Mouse (Mus musculus): ENCODE data around the gene Smim11.

GRCm38 (mm10) chr16:92294267-92294970, 6.7 kb upstream of the Smim11 start:
- no peak for TF ChIP-seq POLR2A (IDR thresholded peaks at IDR 0.05; ENCODE audit: insufficient read length, low read depth)
- TF ChIP-seq POLR2AphosphoS2 (IDR thresholded peaks at IDR 0.05; ENCODE audit: insufficient read length, low read depth): no peak
- no peak for TF ChIP-seq MAX (IDR thresholded peaks at IDR 0.05; ENCODE audit: low read depth)
- no peak for TF ChIP-seq USF1 (IDR thresholded peaks at IDR 0.05; ENCODE audit: low read depth)
- no peak for TF ChIP-seq MYOG (IDR thresholded peaks at IDR 0.05; ENCODE audit: control insufficient read depth in 1 of 3, insufficient read depth in 1 of 3, insufficient read length in 2 of 3, low read depth in 2 of 3)
- TF ChIP-seq TCF3 (IDR thresholded peaks at IDR 0.05; ENCODE audit: insufficient read length, low read depth): no peak
- TF ChIP-seq CEBPB (IDR thresholded peaks at IDR 0.05; ENCODE audit: insufficient read depth, poor library complexity, severe bottlenecking): no peak
- TF ChIP-seq TCF12 (IDR thresholded peaks at IDR 0.05; ENCODE audit: insufficient read depth, poor library complexity, severe bottlenecking): no peak
- no peak for TF ChIP-seq E2F4 (IDR thresholded peaks at IDR 0.05; ENCODE audit: insufficient read depth)
- TF ChIP-seq MYOD1 (IDR thresholded peaks at IDR 0.05; ENCODE audit: control insufficient read depth in 1 of 3, insufficient read length in 2 of 3, low read depth in 2 of 3): no peak
- TF ChIP-seq REST (IDR thresholded peaks at IDR 0.05; ENCODE audit: insufficient read depth, insufficient read length): no peak
